Mouse (Mus musculus) pancreas, adult 10 weeks (tissue): ENCODE results near the gene Calml3. TPM values are rescaled to one million over a fixed set of nuclear protein-coding genes. Genes with fewer than 3 reads are reported as not detected.

Experiments used
- polyA plus RNA-seq: library from polyadenylated mRNA; stranded (reverse); fragments of 350-450 nt; fragmentation: Illumina TruSeq; extraction: RNeasy Lipid Tissue Mini Kit (QIAGEN cat#74804); gene quantifications from one replicate; pipeline ENCODE4 v1.2.3, GENCODE M21; 2015; ENCODE audit warnings: low read depth, low replicate concordance; ENCODE audit not compliant: insufficient read depth

Gene Calml3
- not detected for polyA plus RNA-seq

DNA sequence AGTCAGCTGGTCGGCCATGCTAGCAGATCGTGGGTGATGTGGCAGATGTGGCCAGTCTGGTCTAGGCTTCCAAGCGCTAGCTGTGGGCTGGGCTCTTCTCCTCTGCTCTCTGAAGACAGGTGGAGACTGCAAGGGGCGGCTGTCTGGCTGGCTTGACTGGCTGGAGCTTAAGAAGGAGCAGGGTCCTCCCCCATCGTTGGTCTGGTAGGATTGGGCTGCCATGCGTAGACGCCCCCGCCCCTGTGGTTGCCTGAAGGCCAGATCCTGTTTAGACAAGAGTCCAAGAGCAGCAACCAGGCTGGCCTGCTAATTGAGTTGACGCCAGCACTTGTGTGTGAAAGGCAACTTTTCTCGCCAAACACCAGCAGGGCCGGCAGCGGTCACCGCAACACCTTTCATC is at the start of gene Calml3:
Gene Calml3 (minus strand): TSS at position 131 of the 400 bp plus-strand sequence.

GRCm38 (mm10) chr13:3837312-3837807 is 33.2 kb upstream of the Calml3 start, which contains the start of gene Calm4:
Gene Calm4 (plus strand): TSS chr13:3837757.

Other genes starting within 250 kb of the Calml3 start
- 5.1 TPM for gene Fam208b, start 193.2 kb downstream of the Calml3 start, polyA plus RNA-seq
- 9.3 TPM for gene Asb13, start 170.3 kb downstream of the Calml3 start, polyA plus RNA-seq
- not detected for gene Calm4, start 33.4 kb upstream of the Calml3 start, polyA plus RNA-seq
- gene Calm5, start 49.9 kb upstream of the Calml3 start, polyA plus RNA-seq = not detected
- gene Net1, start 113.9 kb upstream of the Calml3 start, polyA plus RNA-seq = 6.7 TPM
- gene Tubal3, start 114.0 kb upstream of the Calml3 start, polyA plus RNA-seq = not detected
- gene Ucn3, start 141.0 kb upstream of the Calml3 start, polyA plus RNA-seq = 26.9 TPM
- gene Akr1c14, start 244.7 kb upstream of the Calml3 start, polyA plus RNA-seq = 2.6 TPM